Mouse (Mus musculus): ENCODE results near the gene Cyp1a1. TPM values are rescaled to one million over a fixed set of nuclear protein-coding genes. Genes with fewer than 3 reads are reported as not detected.

Cyp1a1 gene
- 0.05 and 0.06 TPM in 2 replicates for polyA plus RNA-seq (2012; rRNA removed)

GRCm38 (mm10) chr9:57687751-57688150 is at the start of gene Cyp1a1:
TSS of gene Cyp1a1 (plus strand) at chr9:57687928.

GRCm38 (mm10) chr9:57653283-57653682 is 34.4 kb upstream of the Cyp1a1 start, which contains the start of gene Csk:
TSS of gene Csk (minus strand) at chr9:57653631.

GRCm38 (mm10) chr9:57683520-57683919 is 4.2 kb upstream of the Cyp1a1 start, which contains the start of gene Cyp1a2:
TSS of gene Cyp1a2 (minus strand) at chr9:57683703.

GRCm38 (mm10) chr9:57708068-57708719 is 20.5 kb downstream of the Cyp1a1 start, which contains the start of gene Edc3:
TSS of gene Edc3 (plus strand) at chr9:57708540.

Other genes with a start within 250 kb of the Cyp1a1 start
- gene Ppcdc, start 247.8 kb upstream of the Cyp1a1 start, polyA plus RNA-seq (2012; rRNA removed) = 17.6 and 19.2 TPM in 2 replicates
- 158 and 168 TPM in 2 replicates for gene Scamp5, start 219.9 kb upstream of the Cyp1a1 start, polyA plus RNA-seq (2012; rRNA removed)
- gene Rpp25, start 183.9 kb upstream of the Cyp1a1 start, polyA plus RNA-seq (2012; rRNA removed) = 8.9 and 9.9 TPM in 2 replicates
- 281 and 304 TPM in 2 replicates for gene Cox5a, start 166.7 kb upstream of the Cyp1a1 start, polyA plus RNA-seq (2012; rRNA removed)
- gene Fam219b, start 150.4 kb upstream of the Cyp1a1 start, polyA plus RNA-seq (2012; rRNA removed) = 14.1 and 15.3 TPM in 2 replicates
- 73.2 and 77.8 TPM in 2 replicates for gene Mpi, start 135.2 kb upstream of the Cyp1a1 start, polyA plus RNA-seq (2012; rRNA removed)
- 64.7 and 67.9 TPM in 2 replicates for gene Scamp2, start 127.0 kb upstream of the Cyp1a1 start, polyA plus RNA-seq (2012; rRNA removed)
- 34.6 and 42.8 TPM in 2 replicates for gene Ulk3, start 98.5 kb upstream of the Cyp1a1 start, polyA plus RNA-seq (2012; rRNA removed)
- 0.19 and 0.42 TPM in 2 replicates for gene Cplx3, start 81.6 kb upstream of the Cyp1a1 start, polyA plus RNA-seq (2012; rRNA removed)
- gene Lman1l, start 67.2 kb upstream of the Cyp1a1 start, polyA plus RNA-seq (2012; rRNA removed) = 0.05 TPM in 1 of 2 replicates, not detected in the other
- gene Csk, start 34.3 kb upstream of the Cyp1a1 start, polyA plus RNA-seq (2012; rRNA removed) = 114 and 117 TPM in 2 replicates
- not detected in 2 replicates for gene Cyp1a2, start 4.2 kb upstream of the Cyp1a1 start, polyA plus RNA-seq (2012; rRNA removed)
- 19.5 and 21.2 TPM in 2 replicates for gene Edc3, start 20.6 kb downstream of the Cyp1a1 start, polyA plus RNA-seq (2012; rRNA removed)
- gene Clk3, start 77.9 kb downstream of the Cyp1a1 start, polyA plus RNA-seq (2012; rRNA removed) = 170 and 196 TPM in 2 replicates
- gene Arid3b, start 148.9 kb downstream of the Cyp1a1 start, polyA plus RNA-seq (2012; rRNA removed) = 13.3 and 14.3 TPM in 2 replicates
- gene Ubl7, start 223.1 kb downstream of the Cyp1a1 start, polyA plus RNA-seq (2012; rRNA removed) = 105 and 114 TPM in 2 replicates

Measured in central nervous system, embryonic 14 days (tissue).